Mouse (Mus musculus) heart, embryonic 13.5 days (tissue): ENCODE data around the gene BC055324. TPM values are rescaled to one million over a fixed set of nuclear protein-coding genes. Genes with fewer than 3 reads are reported as not detected.
A peak's percentile ranks its signal among the peaks of the same experiment; 100 is the strongest.

ENCODE experiments used
- ATAC-seq: fragments of 200-750 bp; cut with Nextera tagmentation; 2 replicates; pipeline ENCODE4 v1.8.0; 2017; ENCODE audit warnings: moderate TSS enrichment; ENCODE audit not compliant: insufficient number of reproducible peaks, low FRiP score, low TSS enrichment; ENCODE audit errors: extremely low read depth
- H3K27ac ChIP-seq: fragments of 300-500 bp; sonication (generic); replicated peaks from 2 replicates; pipeline ENCODE4 v1.5.1; 2015; ENCODE audit warnings: moderate library complexity, mild to moderate bottlenecking, inconsistent platforms
- H3K27me3 ChIP-seq: fragments of 300-500 bp; sonication (generic); replicated peaks from 2 replicates; pipeline ENCODE4 v1.6.1; 2015; ENCODE audit warnings: mild to moderate bottlenecking, inconsistent platforms
- H3K36me3 ChIP-seq: fragments of 300-500 bp; sonication (generic); 2 replicates; pipeline ENCODE4 v1.6.1; 2015; ENCODE audit warnings: mild to moderate bottlenecking, inconsistent platforms
- H3K4me1 ChIP-seq: fragments of 300-500 bp; sonication (generic); 2 replicates; pipeline ENCODE4 v1.6.1; 2015; ENCODE audit warnings: inconsistent platforms
- H3K4me2 ChIP-seq: fragments of 300-500 bp; sonication (generic); 2 replicates; pipeline ENCODE4 v1.6.1; 2015; ENCODE audit warnings: inconsistent platforms, mild to moderate bottlenecking, moderate library complexity
- H3K4me3 ChIP-seq: fragments of 300-500 bp; sonication (generic); 2 replicates; pipeline ENCODE4 v1.5.1; 2015; ENCODE audit warnings: moderate library complexity, mild to moderate bottlenecking, inconsistent platforms
- H3K9ac ChIP-seq: fragments of 300-500 bp; sonication (generic); 2 replicates; pipeline ENCODE4 v1.6.1; 2015; ENCODE audit warnings: inconsistent platforms, mild to moderate bottlenecking, moderate library complexity
- H3K9me3 ChIP-seq: fragments of 300-500 bp; sonication (generic); 2 replicates; pipeline ENCODE4 v1.6.1; 2016; ENCODE audit warnings: inconsistent platforms
- WGBS: fragments of 180-500 bp; shearing (Covaris S2); methylation state at CpG from one replicate; pipeline ENCODE4 v1.1.7; 2015; ENCODE audit warnings: mixed read lengths; 5-methylcytosine and 5-hydroxymethylcytosine counted together
- polyA plus RNA-seq: library from polyadenylated mRNA; unstranded; fragments of >200 nt; fragmentation: Nextera tagmentation; extraction: Ambion mirVana; gene quantifications from 2 replicates; pipeline ENCODE4 v1.2.1, GENCODE M21; 2015

Gene BC055324
- polyA plus RNA-seq, 1 experiment from 2014 or later, result 15.5 TPM

DNA sequence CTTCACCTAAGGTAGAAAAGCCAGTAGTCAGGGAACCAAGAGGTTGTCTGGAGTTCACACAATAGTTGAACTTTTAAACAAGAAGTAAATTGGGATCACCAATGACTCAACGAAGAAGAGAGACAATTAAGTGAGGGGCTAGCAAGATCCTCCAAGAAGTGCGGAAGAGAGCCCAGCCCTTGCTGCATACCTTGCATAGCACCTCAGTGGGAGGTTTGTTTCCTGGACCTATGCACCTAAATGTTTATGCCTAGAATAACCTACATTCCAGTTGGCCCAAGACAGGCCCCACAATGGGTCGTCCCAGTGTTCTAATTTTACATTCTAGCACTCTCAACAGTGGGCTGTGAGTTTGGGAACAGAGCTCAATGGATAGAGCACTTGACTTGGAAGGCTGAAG lies 9.7 kb upstream of the BC055324 start:
- no peak overlapping the region for H3K4me3 ChIP-seq
- H3K9ac ChIP-seq, result no peak overlapping the region
- H3K9me3 ChIP-seq, result no peaks in the 10 kb centered on the region
- 60% methylated on average over 3 of the region's 3 CpGs for WGBS
- no peak for ATAC-seq
- no peaks in the 10 kb centered on the region for H3K4me1 ChIP-seq
- no peaks in the 10 kb centered on the region for H3K36me3 ChIP-seq
- no peak overlapping the region for H3K4me2 ChIP-seq
- H3K27ac ChIP-seq, result no peak overlapping the region
- no peaks in the 10 kb centered on the region for H3K27me3 ChIP-seq

GRCm38 (mm10) chr1:164001831-164002452 lies 7.3 kb upstream of the BC055324 start:
- 69% methylated on average over 6 of the region's 6 CpGs for WGBS
- no peak overlapping the region for H3K9ac ChIP-seq
- H3K4me3 ChIP-seq, result no peak overlapping the region
- H3K27ac ChIP-seq, result no peak overlapping the region
- no peak overlapping the region for H3K4me2 ChIP-seq
- no peaks in the 10 kb centered on the region for H3K27me3 ChIP-seq
- no peaks in the 10 kb centered on the region for H3K9me3 ChIP-seq
- no peaks in the 10 kb centered on the region for H3K4me1 ChIP-seq
- ATAC-seq, result no peak
- peaks cover 3% of the 10 kb centered on the region; the same call in 1 of the 2 replicates for H3K36me3 ChIP-seq

- no peaks in the 10 kb centered on the region for H3K9me3 ChIP-seq
- H3K27ac ChIP-seq, result no peak overlapping the region
- no peaks in the 10 kb centered on the region for H3K27me3 ChIP-seq
- 65% methylated on average over 2 of the region's 2 CpGs for WGBS
- H3K4me2 ChIP-seq, result peak overlapping the region; percentile 87
- H3K4me3 ChIP-seq, result peak overlapping the region; percentile 72
- peak overlapping the region; percentile 87 for H3K9ac ChIP-seq
- ATAC-seq, result no peak
- peaks cover 13% of the 10 kb centered on the region for H3K36me3 ChIP-seq
- H3K4me1 ChIP-seq, result peaks cover 14% of the 10 kb centered on the region
Measured at GRCm38 (mm10) chr1:163995609-163995913, 965 bp upstream of the BC055324 start.

- H3K36me3 ChIP-seq, result peaks cover 13% of the 10 kb centered on the region
- 1% methylated on average over 38 of the region's 38 CpGs for WGBS
Measured at GRCm38 (mm10) chr1:163994173-163994720, 349 bp downstream of the BC055324 start.

DNA sequence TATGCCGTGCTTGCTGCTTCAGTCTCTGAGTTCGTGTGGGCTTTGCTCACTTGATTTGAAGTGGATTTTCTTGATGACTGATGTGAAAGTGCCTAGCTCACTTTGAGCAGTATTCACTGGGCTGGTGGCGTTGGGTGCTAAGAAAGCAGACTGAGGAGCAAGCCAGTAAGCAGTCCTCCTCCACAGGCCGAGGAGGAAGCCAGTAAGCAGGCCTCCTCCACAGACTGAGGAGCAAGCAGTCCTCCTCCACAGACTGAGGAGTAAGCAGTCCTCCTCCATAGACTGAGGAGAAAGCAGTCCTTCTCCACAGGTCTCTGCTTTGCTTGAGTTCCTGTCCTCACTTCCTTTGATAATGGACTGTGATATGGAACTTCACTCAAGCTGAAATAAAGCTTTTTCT lies 2.2 kb downstream of the BC055324 start:
- no peaks in the 10 kb centered on the region for H3K27me3 ChIP-seq
- no peak overlapping the region for H3K4me3 ChIP-seq
- H3K4me2 ChIP-seq, result no peak overlapping the region
- peaks cover 14% of the 10 kb centered on the region for H3K4me1 ChIP-seq
- no peak overlapping the region for H3K27ac ChIP-seq
- WGBS, result 62% methylated on average over 4 of the region's 4 CpGs
- H3K9ac ChIP-seq, result no peak overlapping the region
- H3K36me3 ChIP-seq, result peaks cover 20% of the 10 kb centered on the region
- ATAC-seq, result no peak
- no peaks in the 10 kb centered on the region for H3K9me3 ChIP-seq

More at GRCm38 (mm10) chr1:163994173-163994720, 349 bp downstream of the BC055324 start:
- peak overlapping the region; percentile 87 for H3K9ac ChIP-seq
- H3K4me1 ChIP-seq, result peaks cover 14% of the 10 kb centered on the region
- ATAC-seq, result no peak
- peak overlapping the region; percentile 72 for H3K4me3 ChIP-seq
- no peaks in the 10 kb centered on the region for H3K9me3 ChIP-seq
- no peaks in the 10 kb centered on the region for H3K27me3 ChIP-seq
- H3K27ac ChIP-seq, result peak overlapping the region; percentile 83
- H3K4me2 ChIP-seq, result peak overlapping the region; percentile 87

DNA sequence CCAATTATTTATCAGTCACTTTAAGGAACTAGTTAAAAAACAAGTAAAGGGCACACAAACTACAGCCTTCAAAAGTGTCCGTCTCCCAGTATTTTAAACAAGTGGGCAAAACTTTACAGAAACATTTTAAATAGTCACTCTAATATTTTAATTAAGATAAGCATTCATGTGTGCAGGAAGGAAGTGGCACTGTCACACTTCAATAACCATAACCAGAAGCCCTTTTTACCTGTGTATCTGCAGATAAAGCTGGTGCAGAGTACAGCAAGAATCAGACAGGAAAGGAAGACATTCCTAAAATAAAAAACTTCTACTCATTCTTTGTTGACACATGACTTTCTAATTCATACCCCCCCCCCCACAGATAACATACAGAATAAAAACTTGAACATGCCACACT lies 18.1 kb downstream of the BC055324 start:
- ATAC-seq, result no peak
- Histone ChIP-seq H3K4me1 (peaks cover 3% of the 10 kb centered on the region), H3K4me3 (no peak overlapping the region), H3K27ac (no peak overlapping the region), H3K36me3 (peaks cover 48% of the 10 kb centered on the region), H3K9me3 (no peaks in the 10 kb centered on the region), H3K27me3 (no peaks in the 10 kb centered on the region), H3K4me2 (no peak overlapping the region), H3K9ac (no peak overlapping the region)
- 74% methylated on average over 1 of the region's 1 CpGs for WGBS

GRCm38 (mm10) chr1:163975088-163975487 lies 19.5 kb downstream of the BC055324 start:
- H3K4me3 ChIP-seq, result no peak overlapping the region
- WGBS, result 92% methylated on average over 2 of the region's 2 CpGs
- H3K4me1 ChIP-seq, result peaks cover 9% of the 10 kb centered on the region
- no peak for ATAC-seq
- H3K9me3 ChIP-seq, result no peaks in the 10 kb centered on the region
- no peak overlapping the region for H3K9ac ChIP-seq
- no peak overlapping the region for H3K4me2 ChIP-seq
- peaks cover 40% of the 10 kb centered on the region for H3K36me3 ChIP-seq
- no peaks in the 10 kb centered on the region for H3K27me3 ChIP-seq
- H3K27ac ChIP-seq, result no peak overlapping the region

DNA sequence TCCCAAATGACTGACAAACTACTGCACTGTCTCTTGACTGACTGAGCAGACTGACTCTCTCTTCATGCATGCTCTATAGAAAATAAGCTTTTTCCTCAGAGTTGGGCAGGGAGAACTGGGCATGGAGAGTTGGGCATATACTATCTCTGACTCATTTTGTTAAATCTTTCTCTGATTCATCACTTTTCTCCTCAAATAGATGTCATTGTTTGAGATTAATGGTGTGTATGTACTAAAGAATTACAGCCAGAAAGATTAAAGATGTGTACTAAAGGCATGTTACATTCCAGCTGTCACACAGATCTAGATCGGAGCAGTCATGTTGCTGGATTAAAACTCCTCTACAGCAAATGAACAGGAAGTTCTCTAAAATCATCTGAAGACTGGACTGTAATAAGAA lies 20.1 kb downstream of the BC055324 start:
- 59% methylated on average over 1 of the region's 1 CpGs for WGBS
- H3K27me3 ChIP-seq, result no peaks in the 10 kb centered on the region
- no peak overlapping the region for H3K27ac ChIP-seq
- H3K4me2 ChIP-seq, result no peak overlapping the region
- no peak overlapping the region for H3K9ac ChIP-seq
- H3K4me1 ChIP-seq, result peaks cover 12% of the 10 kb centered on the region
- H3K9me3 ChIP-seq, result no peaks in the 10 kb centered on the region
- H3K36me3 ChIP-seq, result peaks cover 34% of the 10 kb centered on the region
- no peak overlapping the region for H3K4me3 ChIP-seq
- ATAC-seq, result no peak

DNA sequence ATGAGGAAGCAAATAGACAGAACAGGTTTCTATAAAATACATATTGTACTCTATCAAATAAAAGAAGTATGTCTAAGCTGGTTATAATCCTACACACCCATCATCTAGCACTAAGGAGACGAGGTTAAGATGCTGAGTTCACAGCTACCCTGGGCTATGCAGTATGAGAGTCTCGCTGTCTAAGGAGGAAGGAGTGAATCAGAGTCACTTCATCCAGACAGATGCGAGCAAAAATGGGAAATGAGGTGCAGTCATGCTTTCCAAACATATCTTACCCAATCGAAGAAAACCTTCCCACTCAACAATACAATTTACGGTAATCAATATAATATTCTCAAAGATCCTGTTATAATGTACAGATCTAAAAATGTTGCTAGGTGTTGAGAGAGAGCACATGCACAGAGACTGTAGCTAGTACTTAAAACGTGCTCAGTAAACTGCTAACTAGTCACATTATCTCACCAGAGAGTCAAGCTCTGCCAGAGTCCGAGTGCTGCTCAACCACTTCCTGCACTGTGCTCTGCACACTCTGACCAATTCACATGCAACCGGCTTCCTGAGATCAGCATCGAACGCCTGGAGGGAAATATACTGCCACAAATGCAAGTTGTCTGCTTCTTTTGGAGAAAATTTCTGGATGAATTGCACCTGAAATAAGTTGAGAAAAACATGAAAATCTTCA lies 30.4 kb downstream of the BC055324 start:
- WGBS, result 82% methylated on average over 10 of the region's 10 CpGs
- Histone ChIP-seq H3K27me3 (no peaks in the 10 kb centered on the region), H3K9me3 (no peaks in the 10 kb centered on the region), H3K27ac (no peak overlapping the region), H3K4me2 (no peak overlapping the region), H3K36me3 (peaks cover 61% of the 10 kb centered on the region), H3K9ac (no peak overlapping the region), H3K4me1 (no peaks in the 10 kb centered on the region), H3K4me3 (no peak overlapping the region)
- ATAC-seq, result no peak

GRCm38 (mm10) chr1:163958036-163958435 lies 36.6 kb downstream of the BC055324 start:
- Histone ChIP-seq H3K9me3 (no peaks in the 10 kb centered on the region), H3K27ac (no peak overlapping the region), H3K4me3 (no peak overlapping the region), H3K4me1 (no peaks in the 10 kb centered on the region), H3K36me3 (peaks cover 79% of the 10 kb centered on the region), H3K27me3 (no peaks in the 10 kb centered on the region), H3K4me2 (no peak overlapping the region), H3K9ac (no peak overlapping the region)
- ATAC-seq, result no peak
- 83% methylated on average over 3 of the region's 3 CpGs for WGBS

DNA sequence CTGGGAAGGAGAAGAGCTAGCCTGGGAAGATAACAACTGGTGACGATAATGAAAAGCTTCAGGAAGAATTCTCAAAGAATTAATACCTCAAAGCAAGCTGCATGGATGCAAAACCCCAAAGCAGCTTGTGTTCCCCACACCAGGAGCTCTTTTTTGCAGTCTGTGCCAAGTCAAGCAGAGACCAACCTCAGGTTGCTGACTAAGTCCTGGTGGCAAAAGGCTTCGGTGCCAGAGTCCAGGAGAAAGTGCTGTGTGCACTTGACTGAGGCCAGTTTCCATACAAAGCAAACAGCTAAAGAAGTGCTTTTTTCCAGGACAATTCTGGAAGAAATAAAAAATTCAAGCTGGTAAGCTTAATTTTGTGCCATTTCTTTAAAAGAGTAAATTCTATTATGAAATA lies 41.2 kb downstream of the BC055324 start:
- Histone ChIP-seq H3K9me3 (no peaks in the 10 kb centered on the region), H3K27ac (no peak overlapping the region), H3K36me3 (peaks cover 91% of the 10 kb centered on the region), H3K27me3 (no peaks in the 10 kb centered on the region), H3K4me1 (0 out of 2 replicates have a peak, but pooled peaks cover 3% of the 10 kb centered on the region), H3K9ac (no peak overlapping the region), H3K4me3 (no peak overlapping the region), H3K4me2 (no peak overlapping the region)
- ATAC-seq, result no peak
- WGBS, result 76% methylated on average over 2 of the region's 2 CpGs

DNA sequence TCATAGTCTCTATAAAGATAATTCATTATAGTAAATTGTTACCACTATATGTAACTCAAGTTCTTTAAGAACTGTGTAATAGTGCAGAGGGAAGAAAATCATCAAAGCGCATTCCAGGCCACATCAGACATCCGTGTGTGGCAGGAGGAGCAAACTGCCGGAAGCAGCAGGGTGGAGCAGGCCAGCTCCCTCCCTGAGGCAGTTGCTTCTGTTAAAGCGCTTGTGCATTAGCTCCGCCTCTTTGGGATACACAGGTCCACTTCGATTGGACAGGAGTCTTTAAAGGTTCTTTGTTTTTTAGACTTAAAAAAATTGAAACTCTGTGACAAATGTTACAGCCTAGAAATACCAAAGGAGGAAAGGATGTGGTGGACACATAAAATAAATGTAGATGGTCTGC lies 52.5 kb downstream of the BC055324 start:
- H3K9me3 ChIP-seq, result no peaks in the 10 kb centered on the region
- no peak for ATAC-seq
- no peaks in the 10 kb centered on the region for H3K4me1 ChIP-seq
- H3K27ac ChIP-seq, result no peak overlapping the region
- 74% methylated on average over 6 of the region's 6 CpGs for WGBS
- H3K4me3 ChIP-seq, result no peak overlapping the region
- H3K9ac ChIP-seq, result no peak overlapping the region
- no peaks in the 10 kb centered on the region for H3K27me3 ChIP-seq
- no peak overlapping the region for H3K4me2 ChIP-seq
- H3K36me3 ChIP-seq, result peaks cover 93% of the 10 kb centered on the region
